Mouse (Mus musculus) neural tube, embryonic 11.5 days (tissue): ENCODE data around the gene Syngap1. TPM values are rescaled to one million over a fixed set of nuclear protein-coding genes. Genes with fewer than 3 reads are reported as not detected.

Experiments
- ATAC-seq: fragments of 200-750 bp; cut with Nextera tagmentation; 2 replicates; pipeline ENCODE4 v1.8.0; 2017; ENCODE audit warnings: moderate number of reproducible peaks, mild to moderate bottlenecking, moderate TSS enrichment, moderate library complexity; ENCODE audit not compliant: insufficient read depth, low FRiP score, low TSS enrichment
- DNase-seq: peaks from one replicate; pipeline ENCODE4 v3.0.0-alpha.2; 2015; ENCODE audit warnings: low spot score
- H3K27ac ChIP-seq: fragments of 300-500 bp; sonication (generic); 2 replicates; pipeline ENCODE4 v1.5.1; 2014; ENCODE audit warnings: low read depth, mild to moderate bottlenecking, low read length
- H3K27me3 ChIP-seq: fragments of 300-500 bp; sonication (generic); 2 replicates; pipeline ENCODE4 v1.6.1; 2014; ENCODE audit warnings: mild to moderate bottlenecking, low read length, mixed read lengths; ENCODE audit not compliant: control insufficient read depth, insufficient read depth
- H3K36me3 ChIP-seq: fragments of 300-500 bp; sonication (generic); 2 replicates; pipeline ENCODE4 v1.6.1; 2014; ENCODE audit warnings: mild to moderate bottlenecking, low read length, moderate library complexity, mixed read lengths; ENCODE audit not compliant: control insufficient read depth, insufficient read depth
- H3K4me1 ChIP-seq: fragments of 300-500 bp; sonication (generic); 2 replicates; pipeline ENCODE4 v1.6.1; 2014; ENCODE audit warnings: low read length, mixed read lengths; ENCODE audit not compliant: control insufficient read depth, insufficient read depth
- H3K4me2 ChIP-seq: fragments of 300-500 bp; sonication (generic); 2 replicates; pipeline ENCODE4 v1.6.1; 2014; ENCODE audit warnings: low read depth, mild to moderate bottlenecking, moderate library complexity
- H3K4me3 ChIP-seq: fragments of 300-500 bp; sonication (generic); 2 replicates; pipeline ENCODE4 v1.5.1; 2014; ENCODE audit warnings: low read depth, low read length
- H3K9ac ChIP-seq: fragments of 300-500 bp; sonication (generic); 2 replicates; pipeline ENCODE4 v1.6.1; 2014; ENCODE audit warnings: mild to moderate bottlenecking, low read length
- H3K9me3 ChIP-seq: fragments of 300-500 bp; sonication (generic); 2 replicates; pipeline ENCODE4 v1.6.1; 2016; ENCODE audit warnings: low read length; ENCODE audit not compliant: control insufficient read depth
- WGBS: fragments of 180-500 bp; shearing (Covaris S2); extraction: QIAGEN DNeasy Blood & Tissue Kit; methylation state at CpG from one replicate; pipeline ENCODE4 v1.1.7; 2014; 5-methylcytosine and 5-hydroxymethylcytosine counted together
- polyA plus RNA-seq: library from polyadenylated mRNA; unstranded; fragments of >200 nt; fragmentation: Nextera tagmentation; extraction: Ambion mirVana; gene quantifications from 2 replicates; pipeline ENCODE4 v1.2.1, GENCODE M21; 2014

Gene Syngap1
- polyA plus RNA-seq, 1 experiment from 2014 or later: 2.8 TPM

GRCm38 (mm10) chr17:26949051-26949577 is 8.1 kb downstream of the Syngap1 start:
- no peak for DNase-seq
- 14% methylated on average over 13 of the region's 14 CpGs for WGBS
- Histone ChIP-seq H3K4me3 (peak overlapping the region; percentile 76), H3K27me3 (no peaks in the 10 kb centered on the region), H3K36me3 (no peaks in the 10 kb centered on the region), H3K9ac (peak overlapping the region; percentile 84), H3K4me1 (peaks cover 57% of the 10 kb centered on the region), H3K4me2 (peak overlapping the region; percentile 100), H3K27ac (peak overlapping the region; percentile 64; the same call in 1 of the 2 replicates), H3K9me3 (no peaks in the 10 kb centered on the region)
- ATAC-seq: no peak

- DNase-seq (no peak), ATAC-seq (no peak)
- H3K27me3 ChIP-seq: no peaks in the 10 kb centered on the region
- 50% methylated on average over 5 of the region's 5 CpGs for WGBS
- no peak overlapping the region for H3K27ac ChIP-seq
- peak overlapping the region; percentile 6; the same call in 1 of the 2 replicates for H3K4me3 ChIP-seq
- no peaks in the 10 kb centered on the region for H3K36me3 ChIP-seq
- H3K4me1 ChIP-seq: peaks cover 57% of the 10 kb centered on the region
- H3K9me3 ChIP-seq: no peaks in the 10 kb centered on the region
- peak overlapping the region; percentile 100 for H3K4me2 ChIP-seq
- no peak overlapping the region; the same call in 1 of the 2 replicates for H3K9ac ChIP-seq
Observed at GRCm38 (mm10) chr17:26949866-26950265, 8.8 kb downstream of the Syngap1 start.

GRCm38 (mm10) chr17:26950560-26951288 is 9.7 kb downstream of the Syngap1 start:
- Histone ChIP-seq H3K36me3 (0 out of 2 replicates have a peak, but pooled peaks cover 4% of the 10 kb centered on the region), H3K4me1 (peaks cover 55% of the 10 kb centered on the region), H3K9ac (peak overlapping the region; percentile 56), H3K9me3 (no peaks in the 10 kb centered on the region), H3K4me2 (peak overlapping the region; percentile 75), H3K27ac (peak overlapping the region; percentile 49; the same call in 1 of the 2 replicates), H3K4me3 (peak overlapping the region; percentile 32), H3K27me3 (no peaks in the 10 kb centered on the region)
- DNase-seq (no peak), ATAC-seq (no peak)
- WGBS: 42% methylated on average over 7 of the region's 7 CpGs

- Histone ChIP-seq H3K4me1 (peaks cover 50% of the 10 kb centered on the region), H3K9ac (peak overlapping the region; percentile 56), H3K27me3 (no peaks in the 10 kb centered on the region), H3K36me3 (0 out of 2 replicates have a peak, but pooled peaks cover 4% of the 10 kb centered on the region), H3K9me3 (no peaks in the 10 kb centered on the region), H3K4me3 (peak overlapping the region; percentile 32), H3K27ac (no peak overlapping the region), H3K4me2 (peak overlapping the region; percentile 75)
- DNase-seq (peak; percentile 89), ATAC-seq (peak; percentile 78)
- WGBS: under 1% methylated on average over 10 of the region's 11 CpGs
Observed at GRCm38 (mm10) chr17:26951406-26951805, 10.4 kb downstream of the Syngap1 start.

GRCm38 (mm10) chr17:26951952-26952877 is 11.2 kb downstream of the Syngap1 start:
- Histone ChIP-seq H3K4me1 (peaks cover 43% of the 10 kb centered on the region), H3K27ac (peak overlapping the region; percentile 15; the same call in 1 of the 2 replicates), H3K9ac (peak overlapping the region; percentile 56), H3K27me3 (no peaks in the 10 kb centered on the region), H3K4me2 (peak overlapping the region; percentile 75), H3K36me3 (peaks cover 6% of the 10 kb centered on the region; the same call in 1 of the 2 replicates), H3K4me3 (peak overlapping the region; percentile 32), H3K9me3 (no peaks in the 10 kb centered on the region)
- WGBS: 3% methylated on average over 23 of the region's 23 CpGs
- DNase-seq (no peak), ATAC-seq (no peak)

- no peak overlapping the region for H3K27ac ChIP-seq
- H3K36me3 ChIP-seq: peaks cover 11% of the 10 kb centered on the region; the same call in 1 of the 2 replicates
- H3K4me2 ChIP-seq: peak overlapping the region; percentile 75
- H3K4me3 ChIP-seq: 0 out of 2 replicates have a peak overlapping the region, but pooled peaks have one; percentile 8
- H3K9ac ChIP-seq: peak overlapping the region; percentile 11; the same call in 1 of the 2 replicates
- 25% methylated on average over 6 of the region's 6 CpGs for WGBS
- H3K4me1 ChIP-seq: peaks cover 36% of the 10 kb centered on the region
- ATAC-seq: no peak
- no peaks in the 10 kb centered on the region for H3K9me3 ChIP-seq
- no peak for DNase-seq
- H3K27me3 ChIP-seq: no peaks in the 10 kb centered on the region
Observed at GRCm38 (mm10) chr17:26953201-26953600, 12.1 kb downstream of the Syngap1 start.

- Histone ChIP-seq H3K27me3 (no peaks in the 10 kb centered on the region), H3K9ac (peak overlapping the region; percentile 11; the same call in 1 of the 2 replicates), H3K36me3 (peaks cover 11% of the 10 kb centered on the region; the same call in 1 of the 2 replicates), H3K4me3 (0 out of 2 replicates have a peak overlapping the region, but pooled peaks have one; percentile 8), H3K27ac (no peak overlapping the region), H3K4me1 (peaks cover 33% of the 10 kb centered on the region), H3K4me2 (peak overlapping the region; percentile 75), H3K9me3 (no peaks in the 10 kb centered on the region)
- no peak for DNase-seq
- no peak for ATAC-seq
- whole genome bisulfite sequencing: 19% methylated on average over 14 of the region's 16 CpGs
Observed at GRCm38 (mm10) chr17:26953726-26954125, 12.7 kb downstream of the Syngap1 start.

- 87% methylated on average over 5 of the region's 5 CpGs for WGBS
- H3K4me2 ChIP-seq: no peak overlapping the region
Observed at GRCm38 (mm10) chr17:26956309-26956708, 15.3 kb downstream of the Syngap1 start.

More at GRCm38 (mm10) chr17:26956309-26956708, 15.3 kb downstream of the Syngap1 start:
- Histone ChIP-seq H3K27ac (no peak overlapping the region), H3K4me1 (peaks cover 17% of the 10 kb centered on the region), H3K36me3 (peaks cover 16% of the 10 kb centered on the region), H3K4me3 (no peak overlapping the region), H3K9me3 (no peaks in the 10 kb centered on the region), H3K27me3 (no peaks in the 10 kb centered on the region), H3K9ac (no peak overlapping the region)
- DNase-seq (no peak), ATAC-seq (no peak)
